Mouse (Mus musculus) spleen, adult 2 months (tissue): ENCODE data around the gene Gclm. TPM values are rescaled to one million over a fixed set of nuclear protein-coding genes. Genes with fewer than 3 reads are reported as not detected.

Source experiments
- DNase-seq, 2 experiments: peaks; one replicate each; pipeline versions ENCODE4 v3.0.0 to v3.0.0-alpha.2; 2012 to 2021; ENCODE audit warnings: low spot score in 2 of 2, low read depth in 1 of 2
- H3K27ac ChIP-seq: fragments of 200-500 bp; 2 replicates; pipeline ENCODE4 v1.5.1; 2012; ENCODE audit warnings: low read length, inconsistent platforms; ENCODE audit not compliant: insufficient read depth
- H3K27me3 ChIP-seq: fragments of 200-500 bp; 2 replicates; pipeline ENCODE4 v1.6.1; 2012; ENCODE audit warnings: mild to moderate bottlenecking, moderate library complexity, low read length, inconsistent platforms; ENCODE audit not compliant: control insufficient read depth, insufficient read depth
- H3K36me3 ChIP-seq: fragments of 200-500 bp; 2 replicates; pipeline ENCODE4 v1.6.1; 2012; ENCODE audit warnings: mild to moderate bottlenecking, low read length, inconsistent platforms; ENCODE audit not compliant: control insufficient read depth, insufficient read depth
- H3K4me1 ChIP-seq: fragments of 200-500 bp; 2 replicates; pipeline ENCODE4 v1.6.1; 2011; ENCODE audit warnings: inconsistent platforms; ENCODE audit not compliant: control insufficient read depth, insufficient read depth, insufficient read length
- H3K4me3 ChIP-seq: fragments of 200-500 bp; 2 replicates; pipeline ENCODE4 v1.5.1; 2011; ENCODE audit warnings: mild to moderate bottlenecking, inconsistent platforms; ENCODE audit not compliant: insufficient read depth, insufficient read length; ENCODE audit errors: extremely low read depth
- CTCF ChIP-seq: fragments of 200-500 bp; IDR thresholded peaks from 2 replicates; pipeline ENCODE4 v1.5.1; 2011; ENCODE audit warnings: mild to moderate bottlenecking, inconsistent platforms; ENCODE audit not compliant: insufficient read depth, insufficient read length, insufficient replicate concordance; ENCODE audit errors: extremely low read depth
- POLR2A ChIP-seq: fragments of 200-500 bp; IDR thresholded peaks from 2 replicates; pipeline ENCODE4 v1.6.1; 2011; ENCODE audit warnings: low read depth, low read length, inconsistent platforms
- WGBS: fragments of 180-500 bp; shearing (Covaris S2); methylation state at CpG from one replicate; pipeline ENCODE4 v1.1.7; 2018; 5-methylcytosine and 5-hydroxymethylcytosine counted together
- polyA plus RNA-seq: library from polyadenylated mRNA; depleted of rRNA; stranded (reverse); fragments of >200 nt; gene quantifications from 2 replicates; pipeline ENCODE4 v1.2.3, GENCODE M21; 2012

Gclm gene
- polyA plus RNA-seq, 1 experiment = 89.3 TPM

- Histone ChIP-seq H3K4me3 (no peak overlapping the region), H3K27ac (no peak overlapping the region), H3K4me1 (no peaks in the 10 kb centered on the region; the same call in 1 of the 2 replicates), H3K27me3 (no peaks in the 10 kb centered on the region), H3K36me3 (no peaks in the 10 kb centered on the region)
- TF ChIP-seq CTCF (no peak), POLR2A (no peak)
- DNase-seq = no peak
- 63% methylated on average over 6 of the region's 6 CpGs for WGBS
Measured at GRCm38 (mm10) chr3:122242876-122243275, 2.5 kb upstream of the Gclm start.

GRCm38 (mm10) chr3:122243416-122244167 lies 1.8 kb upstream of the Gclm start:
- no peaks in the 10 kb centered on the region for H3K27me3 ChIP-seq
- no peaks in the 10 kb centered on the region for H3K36me3 ChIP-seq
- TF ChIP-seq CTCF (no peak), POLR2A (no peak)
- H3K4me1 ChIP-seq = no peaks in the 10 kb centered on the region; the same call in 1 of the 2 replicates
- no peak overlapping the region for H3K27ac ChIP-seq
- DNase-seq = no peak
- 54% methylated on average over 14 of the region's 14 CpGs for WGBS
- H3K4me3 ChIP-seq = no peak overlapping the region

GRCm38 (mm10) chr3:122244759-122245158 lies 598 bp upstream of the Gclm start:
- H3K27me3 ChIP-seq = no peaks in the 10 kb centered on the region
- H3K27ac ChIP-seq = no peak overlapping the region
- H3K36me3 ChIP-seq = no peaks in the 10 kb centered on the region
- H3K4me3 ChIP-seq = no peak overlapping the region
- peak in 1 of 2 experiments; percentile 0 for DNase-seq
- no peaks in the 10 kb centered on the region; the same call in 1 of the 2 replicates for H3K4me1 ChIP-seq
- TF ChIP-seq CTCF = no peak
- TF ChIP-seq POLR2A = no peak
- 48% methylated on average over 6 of the region's 6 CpGs for WGBS

GRCm38 (mm10) chr3:122245878-122246332 lies 548 bp downstream of the Gclm start:
- under 1% methylated on average over 50 of the region's 50 CpGs for WGBS
- Histone ChIP-seq H3K27ac (peak overlapping the region; percentile 72), H3K4me3 (peak overlapping the region; percentile 82), H3K36me3 (no peaks in the 10 kb centered on the region), H3K27me3 (no peaks in the 10 kb centered on the region), H3K4me1 (no peaks in the 10 kb centered on the region; the same call in 1 of the 2 replicates)
- peak; percentile 9 to 47 for DNase-seq
- TF ChIP-seq POLR2A = no peak
- peak; percentile 8; the same call in 1 of the 2 replicates for TF ChIP-seq CTCF

GRCm38 (mm10) chr3:122246406-122246805 lies 1.0 kb downstream of the Gclm start:
- WGBS = 41% methylated on average over 6 of the region's 6 CpGs
- H3K27ac ChIP-seq = peak overlapping the region; percentile 72; the same call in 1 of the 2 replicates
- no peaks in the 10 kb centered on the region; the same call in 1 of the 2 replicates for H3K4me1 ChIP-seq
- H3K36me3 ChIP-seq = no peaks in the 10 kb centered on the region
- DNase-seq = no peak
- peak overlapping the region; percentile 82 for H3K4me3 ChIP-seq
- no peaks in the 10 kb centered on the region for H3K27me3 ChIP-seq
- TF ChIP-seq POLR2A (no peak), CTCF (no peak)

- no peaks in the 10 kb centered on the region for H3K36me3 ChIP-seq
- 72% methylated on average over 12 of the region's 12 CpGs for WGBS
- H3K27ac ChIP-seq = peak overlapping the region; percentile 30; the same call in 1 of the 2 replicates
- H3K27me3 ChIP-seq = no peaks in the 10 kb centered on the region
- no peak overlapping the region for H3K4me3 ChIP-seq
- TF ChIP-seq CTCF = no peak
- no peak for TF ChIP-seq POLR2A
- no peaks in the 10 kb centered on the region; the same call in 1 of the 2 replicates for H3K4me1 ChIP-seq
- no peak for DNase-seq
Measured at GRCm38 (mm10) chr3:122246986-122247767, 1.8 kb downstream of the Gclm start.
